Mouse (Mus musculus): Measurements from ENCODE around the gene Cfap300.

Cfap300 gene

GRCm38 (mm10) chr9:7983665-7984064, 59.0 kb downstream of the Cfap300 start:
- in situ Hi-C loops (cut with MseI, MboI), result no loop called here

GRCm38 (mm10) chr9:7980162-7980561, 62.5 kb downstream of the Cfap300 start:
- in situ Hi-C loops (cut with MseI, MboI), result no loop called here

- in situ Hi-C loops (cut with MseI, MboI), result no loop called here
Observed at GRCm38 (mm10) chr9:7979153-7979916, 63.3 kb downstream of the Cfap300 start.

- in situ Hi-C loops (cut with MseI, MboI), result no loop called here
Observed at GRCm38 (mm10) chr9:7978502-7978901, 64.1 kb downstream of the Cfap300 start.

GRCm38 (mm10) chr9:7977587-7977986, 65.0 kb downstream of the Cfap300 start:
- in situ Hi-C loops (cut with MseI, MboI), result no loop called here

DNA sequence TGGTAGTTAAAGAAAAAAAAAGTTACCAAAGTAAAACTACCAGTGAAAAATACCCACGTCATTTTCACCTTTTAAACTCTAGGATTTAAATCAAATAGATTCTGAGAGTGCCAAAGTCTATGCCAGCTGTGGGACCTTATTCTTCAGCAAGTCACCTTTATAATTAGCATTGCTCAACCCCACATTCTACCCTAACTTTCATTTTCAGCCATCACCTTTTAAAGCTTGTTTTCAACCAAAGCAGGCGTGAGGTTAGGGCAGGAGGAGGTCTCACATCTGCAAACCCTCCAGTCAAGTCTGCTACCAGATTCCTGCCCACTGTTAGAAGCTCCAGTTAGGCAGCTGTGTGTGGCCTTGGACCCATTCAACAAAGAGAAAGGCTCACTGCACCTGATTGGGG, 70.6 kb downstream of the Cfap300 start:
- in situ Hi-C loops (cut with MseI, MboI), result no loop called here
